Mouse (Mus musculus) embryo, embryonic 10 days (tissue): ENCODE data around the gene Paqr5.

Source experiments
- DNase-seq: peaks from one replicate; pipeline ENCODE4 v3.0.0-alpha.2; 2015; ENCODE audit warnings: low spot score

Paqr5 gene

DNA sequence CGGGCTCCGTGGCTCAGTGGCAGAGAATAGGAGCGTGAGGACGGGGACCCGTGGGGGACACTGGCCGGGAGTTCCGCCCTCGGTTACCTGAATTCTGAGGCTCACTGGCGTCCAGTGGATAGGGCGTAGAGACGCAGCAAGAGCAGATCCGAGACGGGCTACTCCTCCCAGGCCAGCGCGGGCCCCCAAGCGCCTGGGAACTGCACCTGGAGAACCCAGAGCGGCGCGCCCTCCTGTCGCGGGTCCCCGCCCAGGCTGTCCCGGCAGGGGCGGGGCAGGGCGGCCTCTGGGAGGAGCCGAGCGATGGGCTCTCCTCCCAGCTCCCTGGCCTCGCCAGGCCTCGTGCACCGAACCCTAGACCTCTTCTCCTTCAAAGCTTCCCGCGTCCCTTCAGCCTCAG, at the start of gene Paqr5:
Gene Paqr5 (minus strand): TSS at position 257 of the 400 bp plus-strand sequence.
- peak; percentile 60 for DNase-seq

DNA sequence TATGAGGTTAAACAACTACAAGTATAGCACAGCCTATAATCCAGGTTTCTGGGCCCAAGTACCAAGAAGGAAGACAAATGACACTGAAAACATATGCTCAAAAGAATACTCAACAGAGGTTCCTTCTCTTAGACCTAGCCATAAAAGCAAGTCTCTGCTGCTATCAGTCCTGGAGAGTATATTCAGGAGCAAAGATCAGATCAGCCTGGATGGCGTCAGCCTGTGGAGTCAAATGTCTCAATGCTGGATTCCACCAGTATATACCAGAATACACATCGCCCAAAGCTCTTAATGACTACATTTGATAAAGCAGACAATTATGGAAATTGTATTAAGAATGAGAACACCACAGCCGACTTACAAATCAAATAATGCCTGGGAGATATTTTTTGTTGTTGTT, 35.6 kb upstream of the Paqr5 start:
- no peak for DNase-seq

DNA sequence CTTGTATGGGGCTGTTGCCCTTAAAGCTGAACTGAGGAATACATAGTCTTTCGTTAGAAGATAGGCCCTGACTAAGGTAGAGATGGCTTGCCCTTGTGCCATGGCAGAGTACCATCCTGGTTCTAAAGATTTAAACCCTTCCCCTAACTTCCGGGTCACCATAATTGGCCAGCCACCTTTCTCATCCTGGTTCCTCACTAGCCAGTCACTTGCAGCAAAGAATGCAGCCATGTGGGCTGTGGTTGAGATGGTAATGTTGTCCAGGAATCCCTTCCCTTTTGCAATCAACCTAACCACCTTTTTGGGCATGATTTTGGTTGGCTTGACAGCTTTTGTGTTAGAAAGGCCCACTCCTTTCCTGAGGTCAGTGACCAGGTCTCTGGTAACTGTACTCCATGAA, 33.8 kb upstream of the Paqr5 start:
- DNase-seq: no peak

DNA sequence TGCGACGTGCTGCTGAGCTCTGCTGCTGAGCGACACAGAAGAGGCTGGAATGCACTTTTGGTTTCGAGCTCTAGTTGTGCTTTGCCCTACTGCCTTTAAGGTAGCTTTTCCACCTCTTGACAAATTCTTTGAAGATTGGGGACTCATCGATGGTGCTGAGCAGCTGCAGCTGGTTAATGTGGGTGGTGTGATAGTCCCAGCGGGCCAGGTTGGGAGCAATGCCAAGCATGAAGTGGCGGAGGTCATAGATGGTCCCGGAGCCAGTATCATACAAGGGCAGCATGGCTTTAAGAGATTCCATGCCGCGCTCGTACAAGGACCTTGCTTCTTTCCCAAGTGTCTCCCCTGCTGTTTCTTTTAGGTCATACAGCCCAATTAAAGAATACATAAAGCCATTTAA, 33.3 kb upstream of the Paqr5 start:
- no peak for DNase-seq

DNA sequence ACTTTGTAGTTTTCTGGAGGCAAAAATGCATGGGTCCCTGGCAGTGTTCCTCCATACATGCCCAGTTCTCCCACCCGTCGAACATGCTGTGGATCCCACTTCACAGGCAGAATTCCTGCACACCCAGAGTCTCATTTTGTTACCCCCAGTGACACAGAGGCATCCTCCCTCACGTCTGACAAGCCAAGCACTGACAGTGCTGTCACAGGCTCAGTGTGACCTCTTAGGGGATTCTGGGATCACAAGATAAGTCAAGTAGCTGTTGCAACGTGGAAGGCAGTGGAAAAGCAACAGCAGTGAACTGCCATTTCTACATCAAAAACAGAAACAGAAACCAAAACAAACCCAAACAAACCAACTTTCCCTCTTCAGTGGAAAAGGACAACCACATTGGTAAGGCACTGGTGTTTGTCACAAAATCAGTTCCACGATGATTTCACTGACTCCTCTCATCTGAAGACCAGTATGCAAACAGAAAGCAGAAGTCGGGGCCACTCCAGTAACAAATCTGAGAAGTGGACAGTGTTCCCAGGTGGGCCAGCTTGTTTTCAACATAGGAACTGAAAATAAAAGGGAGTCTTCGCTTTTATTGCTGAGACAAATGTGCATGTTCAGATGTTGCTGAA, 31.3 kb upstream of the Paqr5 start:
- DNase-seq: no peak

DNA sequence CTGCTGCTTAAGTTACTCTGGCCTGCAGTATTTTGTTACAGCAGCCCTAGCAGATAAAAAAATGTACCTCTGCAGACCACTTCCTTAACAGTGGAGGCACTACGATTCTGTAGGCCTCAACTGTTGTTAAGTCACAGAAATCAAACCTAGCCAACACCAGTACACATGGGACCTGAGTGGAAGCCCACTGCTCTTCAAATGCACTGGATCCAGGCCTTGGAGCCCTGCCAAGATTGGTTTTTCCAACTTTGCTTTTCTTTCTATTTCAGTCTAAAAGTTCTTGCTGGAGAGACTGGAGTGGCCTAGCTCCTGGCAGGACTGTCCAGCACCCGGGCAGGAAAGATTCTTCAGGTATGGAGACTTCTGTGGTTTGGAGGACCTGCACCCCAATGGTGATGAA, 29.6 kb upstream of the Paqr5 start:
- DNase-seq: no peak

DNA sequence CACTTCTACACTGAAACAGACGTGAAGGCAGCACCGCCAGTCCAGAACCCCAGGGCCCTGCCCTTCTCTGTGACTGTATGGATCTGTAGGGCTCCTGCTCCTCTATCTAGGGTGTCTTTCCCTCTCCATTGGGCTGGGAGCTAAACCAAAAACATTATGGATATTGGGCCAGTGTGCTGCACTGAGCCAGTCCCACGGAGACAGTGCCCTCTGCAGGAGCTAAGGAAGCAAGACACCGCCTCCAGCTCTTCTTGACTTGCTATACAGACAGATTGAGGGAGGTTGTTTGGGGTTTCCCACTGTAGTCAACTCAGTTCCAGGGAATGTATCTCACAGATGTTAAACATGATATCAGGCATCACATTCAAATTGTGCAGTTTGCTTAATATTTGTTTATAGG, 24.1 kb upstream of the Paqr5 start:
- DNase-seq: peak; percentile 70

DNA sequence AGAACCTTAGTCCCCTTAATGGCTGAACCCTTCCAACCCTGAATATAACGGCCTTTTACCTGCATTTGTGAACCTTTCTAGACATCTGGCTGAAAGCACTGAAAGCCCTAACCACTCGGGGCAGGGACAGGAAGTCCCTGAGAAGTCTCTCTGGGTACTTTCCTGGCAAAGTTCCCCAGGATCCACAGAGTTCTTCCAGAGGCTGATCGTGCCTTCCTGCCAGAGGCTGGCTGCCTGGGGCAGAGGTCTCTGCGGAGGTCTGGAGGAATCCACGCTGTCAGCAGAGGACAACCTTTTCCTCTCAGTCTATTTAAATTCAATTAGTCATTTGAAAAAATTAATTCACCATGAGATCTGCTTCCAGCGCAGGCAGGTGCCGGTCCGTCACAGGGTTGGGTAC, 22.5 kb upstream of the Paqr5 start:
- no peak for DNase-seq

DNA sequence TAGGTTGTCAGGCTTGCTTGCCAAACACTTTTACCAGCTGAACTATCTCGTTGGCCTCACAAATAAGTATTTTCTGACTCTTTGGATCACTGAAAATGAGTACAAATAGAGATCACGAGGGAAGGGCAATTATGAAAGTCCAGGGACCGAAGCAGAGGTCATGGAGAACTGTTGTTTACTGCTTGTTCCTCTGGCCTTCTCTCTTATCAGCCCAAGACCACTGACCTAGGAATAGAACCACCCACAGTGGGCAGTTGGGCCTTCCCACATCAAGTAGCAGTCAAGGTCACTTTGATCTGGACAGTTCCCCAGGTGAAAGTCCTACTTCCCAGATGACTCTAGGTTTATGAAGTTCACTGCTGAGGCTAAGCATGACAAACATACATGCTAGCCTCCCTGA, 15.5 kb upstream of the Paqr5 start:
- DNase-seq: no peak

DNA sequence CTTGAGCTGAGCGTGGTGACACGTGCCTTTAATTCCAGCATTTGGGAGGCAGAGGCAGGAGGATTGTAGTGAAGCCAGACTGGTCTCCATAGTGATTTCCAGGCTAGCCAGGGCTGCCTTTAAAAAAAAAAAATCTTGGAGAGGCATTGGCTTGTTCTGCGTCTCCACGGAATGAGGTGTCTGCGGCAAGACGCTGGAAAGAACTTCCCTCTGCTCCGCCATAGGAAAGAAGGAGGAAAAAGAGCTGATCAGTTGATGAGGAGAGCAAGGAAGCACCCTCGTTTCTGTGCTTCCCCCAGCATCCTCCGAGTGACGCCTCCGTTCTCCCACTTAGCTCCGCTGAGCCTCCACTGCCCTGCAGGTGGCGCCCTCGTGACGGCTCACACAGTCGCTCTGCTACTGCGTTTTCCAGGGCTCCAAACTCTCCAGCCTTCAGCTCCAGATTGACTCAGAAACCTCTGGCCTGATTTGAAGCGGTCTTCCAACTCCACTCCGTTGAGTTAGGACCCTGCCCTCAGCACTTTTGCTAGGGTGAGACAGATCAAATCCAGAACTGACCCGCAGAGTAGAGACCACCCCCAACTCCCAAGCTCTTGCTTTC, 13.5 kb upstream of the Paqr5 start:
- DNase-seq: peak; percentile 97

DNA sequence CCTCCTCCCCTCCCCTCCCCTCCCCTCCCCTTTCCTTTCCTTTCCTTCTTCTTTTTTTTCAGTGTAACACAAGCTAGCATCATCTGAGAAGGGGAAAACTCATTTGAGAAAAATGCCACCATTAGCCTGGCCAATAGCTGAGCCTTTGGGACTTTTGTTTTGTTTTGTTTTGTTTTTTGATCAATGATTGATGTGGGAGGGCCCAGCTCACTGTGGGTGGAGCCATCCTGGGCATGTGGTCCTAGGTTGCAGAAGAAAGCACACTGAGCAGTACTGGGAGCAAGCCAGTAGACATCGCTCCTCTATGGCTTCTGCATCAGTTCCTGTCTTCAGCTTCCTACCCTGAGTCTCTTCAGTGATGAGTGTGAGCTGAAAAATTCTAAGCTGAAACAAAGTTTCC, 9.2 kb upstream of the Paqr5 start:
- DNase-seq: no peak

DNA sequence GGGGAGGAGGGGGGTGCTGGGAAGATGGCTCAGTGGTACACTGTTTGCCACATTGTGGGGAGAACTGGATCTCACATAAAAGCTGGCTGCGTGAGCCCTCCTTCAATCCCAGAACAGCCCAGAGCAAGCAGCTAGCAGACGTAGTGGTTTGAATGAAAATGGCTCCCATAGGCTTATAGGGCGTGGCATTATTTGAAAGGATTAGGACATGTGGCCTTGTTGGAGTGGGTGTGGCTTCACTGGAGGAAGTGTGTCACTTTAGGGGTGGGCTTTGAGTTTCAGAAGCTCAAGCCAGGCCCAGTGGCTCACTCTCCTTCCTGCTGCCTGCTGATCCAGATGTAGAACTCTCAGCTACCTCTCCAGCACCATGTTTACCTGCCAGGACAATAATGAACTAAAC, 5.5 kb upstream of the Paqr5 start:
- DNase-seq: no peak

DNA sequence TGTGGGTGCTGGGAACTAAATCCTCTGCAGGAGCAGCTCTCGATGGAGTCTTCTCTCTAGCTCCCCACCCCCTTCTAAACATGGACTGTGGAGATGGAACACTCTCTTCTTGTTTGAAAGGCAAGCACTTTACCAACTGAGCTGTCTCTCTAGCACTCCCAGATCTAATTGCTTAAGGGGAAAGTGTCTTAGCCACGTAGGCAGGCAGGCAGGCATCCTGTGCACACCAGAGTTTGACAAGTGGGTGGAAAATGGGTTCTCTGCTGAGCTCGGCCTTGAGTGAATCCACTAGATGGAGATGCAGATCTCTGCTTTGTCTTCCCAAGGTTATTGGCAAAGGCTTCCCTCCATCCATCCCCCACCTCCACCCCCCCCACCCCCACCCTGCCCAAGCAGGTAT, 1.4 kb upstream of the Paqr5 start:
- no peak for DNase-seq

DNA sequence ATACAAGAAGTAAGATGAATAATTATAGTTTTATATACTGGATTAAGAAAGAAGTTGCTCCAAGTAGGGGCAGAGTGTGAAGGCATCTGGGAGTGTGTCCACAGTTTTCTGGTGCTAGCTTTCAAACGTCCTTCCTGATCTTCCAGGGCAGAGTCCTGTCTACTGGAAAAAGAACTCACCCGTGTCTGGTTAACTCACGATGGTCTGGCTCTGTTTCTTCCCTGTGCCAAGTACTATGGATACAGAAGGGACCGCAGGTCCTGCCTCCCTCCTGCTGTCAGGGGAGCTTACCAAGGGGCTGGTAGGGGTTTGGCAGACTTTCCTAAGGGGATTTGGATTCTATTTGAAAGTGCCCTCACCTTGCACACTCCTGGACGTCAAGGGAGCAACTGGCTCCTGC, 1.6 kb downstream of the Paqr5 start:
- no peak for DNase-seq

DNA sequence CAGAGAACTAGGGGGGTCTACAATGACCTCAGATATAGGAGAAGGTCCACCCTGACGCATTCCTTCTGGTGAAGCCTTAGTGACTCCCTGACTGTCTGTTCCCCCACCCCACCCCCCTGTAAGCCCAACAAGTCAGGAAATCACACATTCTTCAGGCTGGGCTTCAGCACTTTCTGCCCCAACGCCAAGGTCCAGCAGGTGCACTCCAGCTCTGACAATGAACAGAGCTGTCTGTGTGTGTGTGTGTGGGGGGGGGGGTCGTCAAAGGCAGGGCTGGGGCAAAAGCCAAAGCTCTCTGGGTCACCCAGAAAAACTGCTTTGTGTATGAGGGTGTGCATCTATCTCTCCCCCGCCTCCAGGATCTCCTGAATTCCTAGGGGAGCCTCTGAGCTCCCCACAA, 2.8 kb downstream of the Paqr5 start:
- no peak for DNase-seq

DNA sequence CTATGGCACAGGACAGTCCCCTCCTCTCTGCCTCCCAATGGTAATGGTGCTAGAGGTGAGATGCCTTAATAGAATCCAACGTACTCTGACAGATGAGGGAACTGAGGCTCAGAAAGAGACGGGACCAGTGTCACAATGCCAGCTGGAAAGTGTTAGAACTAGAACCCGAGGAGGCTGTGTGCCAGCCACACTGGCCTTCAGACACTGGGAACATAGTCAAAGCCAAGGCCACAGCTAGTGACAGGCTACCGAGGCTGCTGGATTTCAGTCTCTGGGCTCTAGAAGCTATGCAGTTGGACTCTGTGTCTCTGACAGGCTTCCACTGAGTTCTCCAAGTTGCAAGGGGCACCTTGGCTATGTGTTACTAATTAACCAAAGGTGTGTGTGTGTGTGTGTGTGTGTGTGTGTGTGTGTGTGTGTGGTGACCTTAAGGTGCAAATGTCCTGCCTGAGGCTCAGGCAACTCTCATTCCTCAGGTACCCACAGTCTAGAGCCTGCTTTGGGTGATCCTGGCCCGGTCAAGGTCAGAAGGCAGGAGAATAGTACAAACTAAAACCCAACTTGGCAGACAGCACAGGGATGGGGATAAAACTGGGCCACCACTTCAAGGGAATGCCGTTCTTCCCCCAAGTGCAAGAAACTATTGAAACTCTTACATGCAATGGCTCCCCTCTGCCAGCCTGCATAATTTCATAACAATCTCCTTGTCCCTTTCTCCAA, 3.5 kb downstream of the Paqr5 start:
- no peak for DNase-seq

DNA sequence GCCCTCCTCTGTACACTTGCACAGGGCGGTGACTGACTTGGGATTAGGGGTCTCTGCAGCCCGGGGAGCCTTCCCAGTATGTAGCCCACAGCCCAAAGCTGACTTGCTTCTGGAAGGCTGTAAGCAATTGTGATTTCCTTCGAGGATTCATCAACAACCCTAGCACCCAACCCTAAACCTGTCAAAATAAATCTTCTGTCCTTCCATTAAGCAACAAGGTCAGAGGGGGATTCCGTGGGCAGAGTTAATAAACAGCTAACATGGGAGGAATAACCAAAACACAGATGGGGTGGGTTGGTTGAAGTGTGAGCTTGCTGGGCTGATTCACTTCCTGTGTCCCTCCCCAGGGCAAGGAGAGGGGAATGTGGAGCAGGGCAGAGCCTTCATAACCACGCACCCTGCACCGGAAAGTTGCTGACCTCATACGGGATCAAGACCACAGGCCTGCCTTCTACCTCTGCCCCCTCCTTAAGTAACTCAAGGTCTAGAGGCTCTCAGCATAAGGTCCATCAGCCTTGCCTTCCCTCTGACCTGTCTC, 5.0 kb downstream of the Paqr5 start:
- no peak for DNase-seq

DNA sequence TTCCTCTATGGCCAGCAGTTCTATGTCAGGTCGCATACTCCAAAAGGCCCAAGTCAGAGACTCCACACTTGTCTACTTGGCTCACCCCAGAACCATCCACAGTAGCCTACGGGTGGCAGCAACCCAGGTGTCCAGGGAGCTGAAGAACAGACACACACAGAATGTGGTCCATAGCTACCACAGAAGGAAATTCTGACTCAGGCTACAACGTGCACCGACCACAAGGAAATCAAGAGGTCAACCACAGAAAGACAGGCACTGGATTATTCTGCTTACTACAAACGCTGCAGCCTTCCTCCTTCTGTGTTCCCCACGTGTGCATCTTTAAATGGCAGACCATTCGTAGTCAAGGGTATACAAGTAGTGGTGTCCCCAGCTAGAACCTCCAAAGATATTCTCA, 6.4 kb downstream of the Paqr5 start:
- DNase-seq: no peak

DNA sequence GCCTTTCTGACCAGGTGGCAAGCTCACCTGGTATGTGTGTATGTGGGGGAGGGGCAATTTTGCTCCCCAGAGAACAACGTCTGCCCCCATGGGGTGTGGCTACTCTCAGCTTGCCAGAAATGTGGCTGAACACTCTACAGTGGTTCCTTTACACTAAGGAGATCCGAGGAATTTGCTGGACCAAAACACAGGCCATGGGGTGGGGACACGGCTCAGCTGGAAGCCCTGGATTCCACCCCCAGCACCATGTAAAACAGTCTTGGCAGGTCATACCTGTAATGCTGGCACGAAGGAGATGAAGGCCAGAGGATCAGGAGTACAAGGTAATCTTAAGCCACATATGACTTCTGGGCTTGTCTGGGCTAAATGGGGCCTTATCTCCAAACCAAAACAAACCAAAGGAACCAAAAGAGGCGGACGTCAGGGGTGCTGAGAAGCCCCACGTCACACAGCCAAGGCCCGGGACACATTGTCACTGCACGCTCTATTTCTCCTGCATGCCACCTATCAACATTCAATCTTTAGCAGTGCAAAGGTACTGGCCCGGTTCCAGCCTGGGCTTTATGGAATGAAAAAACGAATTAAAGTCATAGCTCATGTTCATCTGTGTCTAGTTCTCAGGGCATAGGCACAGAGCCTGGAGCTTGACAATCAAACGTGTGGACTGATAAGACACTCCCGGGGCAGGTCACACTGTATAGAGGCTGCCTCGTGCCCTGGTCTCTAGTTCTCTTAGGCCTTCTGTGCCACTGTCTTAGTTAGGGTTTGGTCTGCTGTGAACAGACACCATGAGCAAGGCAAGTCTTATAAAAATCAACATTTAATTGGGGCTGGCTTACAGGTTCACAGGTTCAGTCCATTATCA, 8.2 kb downstream of the Paqr5 start:
- DNase-seq: no peak

DNA sequence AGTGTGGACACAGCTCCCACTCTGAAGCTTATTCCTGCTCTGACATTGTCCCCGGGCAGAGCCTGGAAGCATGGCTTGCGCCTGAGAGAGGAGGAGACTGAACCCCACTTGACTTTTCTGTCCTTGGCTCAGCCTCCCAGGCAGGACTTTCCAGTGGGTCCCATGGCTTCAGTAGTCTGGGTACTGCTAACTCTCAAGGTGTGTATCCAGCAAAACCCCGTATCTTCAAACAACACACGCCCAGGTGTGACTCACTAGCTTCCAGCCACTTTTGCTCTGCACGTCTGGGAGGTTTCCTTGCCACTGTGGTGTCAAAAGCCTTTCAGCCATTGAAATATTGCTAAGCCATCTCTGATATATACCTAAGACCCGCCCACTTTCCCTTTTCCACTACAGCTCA, 9.3 kb downstream of the Paqr5 start:
- DNase-seq: no peak

DNA sequence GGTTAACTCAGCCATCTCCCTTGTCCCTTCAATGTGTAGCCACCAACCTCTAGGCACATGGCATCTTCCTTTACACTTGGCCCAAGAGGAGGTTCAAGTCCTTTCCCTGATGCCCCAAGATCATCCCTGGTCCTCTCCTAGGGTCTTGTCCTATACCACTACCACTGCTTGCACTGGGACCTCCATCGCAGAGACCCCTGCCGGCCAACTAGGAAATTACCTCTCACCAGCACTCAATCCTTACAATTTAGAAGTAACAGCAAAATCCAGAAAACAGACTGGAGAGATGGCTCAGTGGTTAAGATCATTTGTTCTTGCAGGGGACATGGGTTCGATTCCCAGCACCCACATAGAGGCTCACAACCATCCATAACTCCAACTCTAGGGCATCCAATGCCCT, 11.2 kb downstream of the Paqr5 start:
- DNase-seq: no peak

DNA sequence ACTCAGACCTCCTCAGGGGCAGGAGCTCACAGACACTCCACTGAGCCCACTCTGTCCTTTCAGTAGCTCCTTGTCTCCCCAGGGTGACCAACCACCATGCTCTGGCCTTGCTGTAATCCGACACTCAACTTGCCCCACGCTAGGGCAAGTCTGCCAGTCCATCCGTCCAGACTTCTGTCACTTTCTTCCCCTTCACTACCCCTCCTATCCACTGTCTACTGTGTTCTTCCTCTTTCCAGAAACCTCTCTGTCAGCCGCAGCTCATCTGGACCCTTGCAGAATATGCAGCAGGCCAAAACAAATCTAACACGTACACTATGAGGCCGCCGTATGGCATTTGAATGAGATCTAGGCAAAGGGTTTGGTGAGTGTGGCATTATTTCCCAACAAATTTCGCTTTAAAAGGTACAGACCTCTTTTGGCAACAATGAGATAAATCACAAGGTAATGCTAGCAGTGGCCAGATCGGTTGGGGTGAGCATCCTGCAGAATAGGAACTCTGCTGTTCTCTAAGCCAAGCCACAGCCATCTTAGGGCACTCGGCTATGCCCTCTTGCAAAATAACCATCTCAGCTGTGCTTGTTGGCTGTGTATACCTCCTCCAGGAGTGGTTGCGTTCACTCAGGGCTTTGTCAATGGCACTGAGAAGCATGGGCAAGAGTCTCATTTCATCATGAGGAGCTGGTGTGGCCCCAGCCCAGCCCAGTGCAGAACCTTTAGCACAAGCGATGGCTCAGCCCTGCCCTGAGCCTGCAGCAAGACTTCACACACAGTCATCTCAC, 13.1 kb downstream of the Paqr5 start:
- no peak for DNase-seq
